Mouse (Mus musculus): ENCODE data around the gene Npat. TPM values are rescaled to one million over a fixed set of nuclear protein-coding genes. Genes with fewer than 3 reads are reported as not detected.

Gene Npat
- 32.5 TPM for polyA plus RNA-seq (2014; fragmentation: Illumina TruSeq; extraction: RNeasy Lipid Tissue Mini Kit (QIAGEN cat#74804); ENCODE audit: low read depth, low replicate concordance)

DNA sequence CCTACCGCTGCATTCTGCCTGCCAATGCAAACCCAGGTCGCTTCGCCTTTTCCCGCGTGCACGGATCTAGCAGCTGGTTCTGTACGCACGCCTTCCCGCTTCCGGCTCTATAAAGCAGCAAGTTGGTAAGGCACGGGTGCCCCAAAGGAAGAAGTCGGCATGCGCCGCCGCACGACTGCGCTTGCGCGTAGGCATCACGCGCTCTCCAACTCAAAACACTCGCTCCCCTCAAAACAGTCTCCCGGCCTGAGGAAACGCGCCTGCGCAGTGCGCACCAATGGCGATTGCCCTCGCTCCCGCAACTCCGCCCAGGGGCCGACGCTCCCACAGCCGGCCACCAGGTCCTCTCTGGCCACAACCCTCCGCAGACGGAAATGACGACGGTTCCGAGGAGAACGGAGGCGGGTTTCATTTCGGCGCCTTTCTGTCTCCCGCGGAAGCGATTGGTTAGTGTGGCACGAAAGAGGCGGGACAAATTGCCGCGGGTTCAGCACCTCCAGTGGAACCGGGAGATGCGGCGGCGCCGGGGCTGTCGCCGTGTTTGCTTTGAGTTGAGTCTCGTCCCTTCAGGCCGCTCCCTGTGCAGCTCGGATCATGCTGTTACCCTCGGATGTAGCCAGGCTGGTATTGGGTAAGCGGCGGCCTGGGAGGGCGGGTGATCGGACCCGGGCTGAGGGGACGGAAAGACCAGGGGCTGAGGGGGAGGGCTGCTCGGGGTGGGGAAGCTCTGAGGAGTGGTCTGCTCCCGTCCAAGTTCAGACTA is at the start of gene Npat, which contains the start of gene Atm:
Npat (plus strand) TSS at position 490 of the 763 bp plus-strand sequence.
Atm (minus strand) TSS at position 183 of the 763 bp plus-strand sequence.

DNA sequence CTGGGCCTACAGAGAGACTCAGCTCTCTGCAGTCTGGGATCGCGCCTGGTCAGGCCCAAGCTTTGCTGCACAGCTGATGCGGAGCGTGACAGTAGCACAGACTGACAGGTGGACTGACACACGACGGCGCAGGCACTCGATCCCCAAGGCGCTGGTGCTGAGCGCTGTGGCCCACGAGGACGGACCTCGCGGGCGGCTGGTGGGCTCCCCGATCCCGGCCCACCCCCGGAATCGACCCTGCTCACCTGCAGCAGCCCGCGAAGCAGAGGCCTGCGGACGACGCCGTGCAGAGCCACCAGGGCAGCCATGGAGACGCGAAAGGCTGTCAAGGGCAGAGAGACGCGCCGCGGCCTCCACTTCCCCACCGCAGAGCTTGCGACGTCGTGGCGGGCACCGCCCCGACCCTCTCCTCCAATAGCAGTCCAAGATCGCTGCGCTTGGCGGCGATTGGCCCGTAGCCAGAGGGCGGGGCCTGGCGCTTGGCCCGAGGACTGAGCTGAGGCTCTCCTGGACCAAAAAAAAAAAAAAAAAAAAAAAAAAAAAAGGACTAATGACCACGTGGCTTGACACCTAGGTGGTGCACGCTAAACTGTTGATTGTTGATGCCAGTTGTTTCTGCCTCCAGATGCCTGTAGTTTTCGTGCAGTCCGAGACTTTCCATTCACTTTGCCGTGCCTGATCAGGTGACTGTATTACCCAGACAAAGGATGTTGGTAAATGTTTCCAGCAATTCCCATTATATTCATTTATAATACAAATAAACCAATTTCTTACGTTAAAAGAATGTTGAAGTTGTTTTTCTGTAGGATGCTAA is 73.3 kb downstream of the Npat start, which contains the start of gene Acat1:
Acat1 (minus strand) TSS at position 415 of the 814 bp plus-strand sequence.

Other genes with a start within 250 kb of the Npat start
- 3.1 TPM for gene Exph5, start 235.4 kb upstream of the Npat start, polyA plus RNA-seq (2014; fragmentation: Illumina TruSeq; extraction: RNeasy Lipid Tissue Mini Kit (QIAGEN cat#74804); ENCODE audit: low read depth, low replicate concordance)
- 8.6 TPM for gene Kdelc2, start 153.0 kb upstream of the Npat start, polyA plus RNA-seq (2014; fragmentation: Illumina TruSeq; extraction: RNeasy Lipid Tissue Mini Kit (QIAGEN cat#74804); ENCODE audit: low read depth, low replicate concordance)
- gene 4930550C14Rik, start 134.7 kb upstream of the Npat start, polyA plus RNA-seq (2014; fragmentation: Illumina TruSeq; extraction: RNeasy Lipid Tissue Mini Kit (QIAGEN cat#74804); ENCODE audit: low read depth, low replicate concordance) = 201 TPM
- 15.8 TPM for gene Atm, start 307 bp upstream of the Npat start, polyA plus RNA-seq (2014; fragmentation: Illumina TruSeq; extraction: RNeasy Lipid Tissue Mini Kit (QIAGEN cat#74804); ENCODE audit: low read depth, low replicate concordance)
- 25.1 TPM for gene Acat1, start 73.3 kb downstream of the Npat start, polyA plus RNA-seq (2014; fragmentation: Illumina TruSeq; extraction: RNeasy Lipid Tissue Mini Kit (QIAGEN cat#74804); ENCODE audit: low read depth, low replicate concordance)
- 150 TPM for gene Cul5, start 133.0 kb downstream of the Npat start, polyA plus RNA-seq (2014; fragmentation: Illumina TruSeq; extraction: RNeasy Lipid Tissue Mini Kit (QIAGEN cat#74804); ENCODE audit: low read depth, low replicate concordance)
- 0.70 TPM for gene Rab39, start 169.2 kb downstream of the Npat start, polyA plus RNA-seq (2014; fragmentation: Illumina TruSeq; extraction: RNeasy Lipid Tissue Mini Kit (QIAGEN cat#74804); ENCODE audit: low read depth, low replicate concordance)
- 12.2 TPM for gene Slc35f2, start 234.5 kb downstream of the Npat start, polyA plus RNA-seq (2014; fragmentation: Illumina TruSeq; extraction: RNeasy Lipid Tissue Mini Kit (QIAGEN cat#74804); ENCODE audit: low read depth, low replicate concordance)

Measured in testis, adult 10 weeks (tissue).